Mouse (Mus musculus) CH12.LX (cell line): Measurements from ENCODE around the gene D630039A03Rik.

Experiments used
- CTCF ChIP-seq, 2 experiments: IDR thresholded peaks in 1 of 2; conservative IDR thresholded peaks in 1 of 2; 2 replicates each; pipeline ENCODE4 v1.5.1; 2011 to 2012; ENCODE audit warnings: low read depth in 2 of 2, low read length in 2 of 2, improper control_type of control experiment in 1 of 2, inconsistent platforms in 1 of 2, mild to moderate bottlenecking in 1 of 2, moderate library complexity in 1 of 2
- ELF1 ChIP-seq: IDR thresholded peaks from 2 replicates; pipeline ENCODE4 v1.6.1; 2014; ENCODE audit warnings: low read depth, mild to moderate bottlenecking, inconsistent platforms, low read length, improper control_type of control experiment
- EP300 ChIP-seq: IDR thresholded peaks from 2 replicates; pipeline ENCODE4 v1.6.1; 2011; ENCODE audit warnings: low read length, improper control_type of control experiment
- JUN ChIP-seq: IDR thresholded peaks from 2 replicates; pipeline ENCODE4 v1.6.1; 2011; ENCODE audit warnings: low read depth, mild to moderate bottlenecking, low read length, improper control_type of control experiment, moderate library complexity; ENCODE audit not compliant: insufficient read depth
- MAX ChIP-seq: IDR thresholded peaks from 2 replicates; pipeline ENCODE4 v1.6.1; 2011; ENCODE audit warnings: low read length, improper control_type of control experiment
- RCOR1 ChIP-seq: conservative IDR thresholded peaks from 2 replicates; pipeline ENCODE4 v1.6.1; 2012; ENCODE audit warnings: low read depth, mild to moderate bottlenecking, inconsistent platforms, low read length, improper control_type of control experiment

DNA sequence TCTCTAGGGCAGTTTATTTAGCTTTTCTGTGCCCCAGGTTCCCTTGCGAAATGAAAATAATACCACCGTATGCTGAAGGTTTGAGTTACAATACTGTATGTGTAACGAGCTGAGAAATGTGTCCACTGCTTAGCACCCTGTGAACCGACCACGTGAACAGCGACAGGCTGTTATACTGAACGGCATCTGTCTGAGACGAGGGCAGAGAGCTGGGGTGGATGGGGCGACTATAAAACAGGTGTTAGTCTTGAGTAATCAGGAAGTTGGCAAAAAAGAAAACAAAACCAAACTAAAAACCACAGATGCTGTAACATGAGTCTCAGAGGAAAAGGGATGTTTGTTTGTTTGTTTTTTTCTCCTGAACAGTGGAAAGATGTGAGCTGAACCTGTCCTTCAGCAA is 42.0 kb upstream of the D630039A03Rik start:
- TF ChIP-seq MAX (peak; percentile 87), CTCF (conservative IDR thresholded peaks at IDR 0.05 in 1 of 2, IDR thresholded peaks at IDR 0.05 in 1 of 2; ENCODE audit: low read depth in 2 of 2, low read length in 2 of 2) (no peak), RCOR1 (no peak), EP300 (no peak; the same call in 1 of the 2 replicates), JUN (no peak), ELF1 (peak; percentile 44; the same call in 1 of the 2 replicates)
